Mouse (Mus musculus) hindbrain, embryonic 16.5 days (tissue): ENCODE results near the gene Brcc3. TPM values are rescaled to one million over a fixed set of nuclear protein-coding genes. Genes with fewer than 3 reads are reported as not detected.
A peak's percentile ranks its signal among the peaks of the same experiment; 100 is the strongest.
"Not testable (repeated sequence)": the region's sequence is repeated elsewhere in the genome, so short reads cannot be mapped to it uniquely, and the experiment has no call there.

Source experiments
- ATAC-seq: fragments of 200-750 bp; cut with Nextera tagmentation; 2 replicates; pipeline ENCODE4 v1.8.0; 2017; ENCODE audit warnings: moderate TSS enrichment, moderate library complexity
- H3K27ac ChIP-seq: fragments of 300-500 bp; sonication (generic); 2 replicates; pipeline ENCODE4 v1.5.1; 2014; ENCODE audit warnings: low read depth, mild to moderate bottlenecking, control low read depth, low read length, moderate library complexity
- H3K27me3 ChIP-seq: fragments of 300-500 bp; sonication (generic); replicated peaks from 2 replicates; pipeline ENCODE4 v1.6.1; 2014; ENCODE audit warnings: low read length; ENCODE audit not compliant: control insufficient read depth, insufficient read depth
- H3K36me3 ChIP-seq: fragments of 300-500 bp; sonication (generic); 2 replicates; pipeline ENCODE4 v1.6.1; 2014; ENCODE audit warnings: mild to moderate bottlenecking, low read length, moderate library complexity, mixed read lengths; ENCODE audit not compliant: control insufficient read depth, insufficient read depth
- H3K4me1 ChIP-seq: fragments of 300-500 bp; sonication (generic); 2 replicates; pipeline ENCODE4 v1.6.1; 2014; ENCODE audit warnings: low read depth, low read length; ENCODE audit not compliant: control insufficient read depth, insufficient read depth
- H3K4me2 ChIP-seq: fragments of 300-500 bp; sonication (generic); 2 replicates; pipeline ENCODE4 v1.6.1; 2014; ENCODE audit warnings: mild to moderate bottlenecking, low read length, control low read depth, moderate library complexity
- H3K4me3 ChIP-seq: fragments of 300-500 bp; sonication (generic); 2 replicates; pipeline ENCODE4 v1.5.1; 2014; ENCODE audit warnings: mild to moderate bottlenecking, low read length, control low read depth, moderate library complexity
- H3K9ac ChIP-seq: fragments of 300-500 bp; sonication (generic); 2 replicates; pipeline ENCODE4 v1.6.1; 2014; ENCODE audit warnings: low read depth, mild to moderate bottlenecking, control low read depth, low read length, moderate library complexity
- H3K9me3 ChIP-seq: fragments of 300-500 bp; sonication (generic); 2 replicates; pipeline ENCODE4 v1.6.1; 2014; ENCODE audit warnings: mild to moderate bottlenecking, low read length, moderate library complexity; ENCODE audit not compliant: control insufficient read depth
- WGBS: fragments of 180-500 bp; shearing (Covaris S2); extraction: QIAGEN DNeasy Blood & Tissue Kit; methylation state at CpG from one replicate; pipeline ENCODE4 v1.1.7; 2014; 5-methylcytosine and 5-hydroxymethylcytosine counted together
- polyA plus RNA-seq: library from polyadenylated mRNA; unstranded; fragments of >200 nt; fragmentation: Nextera tagmentation; extraction: Ambion mirVana; gene quantifications from 2 replicates; pipeline ENCODE4 v1.2.1, GENCODE M21; 2015

Gene Brcc3
- polyA plus RNA-seq, 1 experiment from 2014 or later, result 46.5 TPM

DNA sequence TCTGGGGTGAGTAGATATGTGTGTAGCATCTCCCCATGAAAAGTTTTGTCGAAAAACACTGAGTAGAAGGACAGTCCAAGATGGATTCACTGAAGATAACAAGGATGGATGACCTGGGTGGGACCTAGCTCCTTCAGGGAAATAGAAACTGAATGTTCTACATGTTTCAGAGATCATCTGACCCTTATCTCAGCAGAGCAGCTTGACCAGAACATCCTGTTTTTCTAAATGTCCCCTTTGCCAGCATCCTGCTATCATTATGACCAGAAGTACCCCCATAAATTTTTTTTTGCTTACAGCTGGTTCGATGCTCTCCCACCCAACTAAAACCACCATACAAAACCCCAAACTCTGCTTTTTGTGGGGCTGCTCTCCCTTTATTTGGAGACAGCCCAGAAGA, 13.8 kb upstream of the Brcc3 start:
- Histone ChIP-seq H3K4me3 (no peak overlapping the region), H3K4me1 (no peaks in the 10 kb centered on the region), H3K36me3 (no peaks in the 10 kb centered on the region), H3K9ac (no peak overlapping the region), H3K4me2 (no peak overlapping the region), H3K9me3 (no peaks in the 10 kb centered on the region), H3K27me3 (no peaks in the 10 kb centered on the region), H3K27ac (no peak overlapping the region)
- ATAC-seq, result no peak
- WGBS, result 77% methylated on average over 2 of the region's 2 CpGs

GRCm38 (mm10) chrX:75403350-75403749, 13.1 kb upstream of the Brcc3 start:
- H3K36me3 ChIP-seq, result no peaks in the 10 kb centered on the region
- H3K4me3 ChIP-seq, result no peak overlapping the region
- no peaks in the 10 kb centered on the region for H3K9me3 ChIP-seq
- no peaks in the 10 kb centered on the region for H3K27me3 ChIP-seq
- H3K27ac ChIP-seq, result no peak overlapping the region
- no peak overlapping the region for H3K9ac ChIP-seq
- no peak for ATAC-seq
- H3K4me1 ChIP-seq, result no peaks in the 10 kb centered on the region
- H3K4me2 ChIP-seq, result no peak overlapping the region

- Histone ChIP-seq H3K27ac (no peak overlapping the region), H3K4me3 (no peak overlapping the region), H3K9ac (no peak overlapping the region), H3K4me2 (no peak overlapping the region), H3K4me1 (no peaks in the 10 kb centered on the region), H3K9me3 (no peaks in the 10 kb centered on the region), H3K27me3 (no peaks in the 10 kb centered on the region), H3K36me3 (no peaks in the 10 kb centered on the region)
- ATAC-seq, result no peak
- 85% methylated on average over 1 of the region's 1 CpGs for WGBS
These were observed 6.7 kb upstream of the Brcc3 start for GRCm38 (mm10) chrX:75409711-75410110.

GRCm38 (mm10) chrX:75454597-75454996, 38.2 kb downstream of the Brcc3 start:
- WGBS, result 86% methylated on average over 1 of the region's 1 CpGs
- no peak overlapping the region for H3K27ac ChIP-seq
- ATAC-seq, result no peak

GRCm38 (mm10) chrX:75475182-75475644, 58.8 kb downstream of the Brcc3 start:
- peak overlapping the region; percentile 60 for H3K9ac ChIP-seq
- not testable (repeated sequence) for H3K36me3 ChIP-seq, H3K27ac ChIP-seq, H3K4me1 ChIP-seq, H3K9me3 ChIP-seq, H3K27me3 ChIP-seq
- H3K4me2 ChIP-seq, result peak overlapping the region; percentile 50
- WGBS, result 18% methylated on average over 37 of the region's 37 CpGs
- peak; percentile 99 for ATAC-seq
- peak overlapping the region; percentile 42 for H3K4me3 ChIP-seq

More at GRCm38 (mm10) chrX:75454597-75454996, 38.2 kb downstream of the Brcc3 start:
- H3K4me1 ChIP-seq, result no peaks in the 10 kb centered on the region
- H3K4me3 ChIP-seq, result no peak overlapping the region
- no peak overlapping the region for H3K4me2 ChIP-seq
- H3K9me3 ChIP-seq, result peaks cover 6% of the 10 kb centered on the region; the same call in 1 of the 2 replicates
- peaks cover 5% of the 10 kb centered on the region; the same call in 1 of the 2 replicates for H3K36me3 ChIP-seq
- no peaks in the 10 kb centered on the region for H3K27me3 ChIP-seq
- no peak overlapping the region for H3K9ac ChIP-seq

- Histone ChIP-seq H3K4me1 (no peaks in the 10 kb centered on the region), H3K27me3 (no peaks in the 10 kb centered on the region), H3K36me3 (no peaks in the 10 kb centered on the region), H3K9ac (no peak overlapping the region), H3K9me3 (no peaks in the 10 kb centered on the region), H3K4me3 (no peak overlapping the region), H3K27ac (no peak overlapping the region), H3K4me2 (no peak overlapping the region)
- 84% methylated on average over 1 of the region's 1 CpGs for WGBS
- ATAC-seq, result no peak
These were observed 73.5 kb downstream of the Brcc3 start for GRCm38 (mm10) chrX:75489886-75490285.

Other genes with a start within 250 kb of the Brcc3 start
- gene Fundc2, start 34.2 kb upstream of the Brcc3 start, polyA plus RNA-seq, result 29.9 and 32.7 TPM in 2 replicates
- 1.8 and 2.3 TPM in 2 replicates for gene F8, start 34.0 kb upstream of the Brcc3 start, polyA plus RNA-seq
- 24.7 and 27.9 TPM in 2 replicates for gene Cmc4, start within 50 bp of the Brcc3 start, polyA plus RNA-seq
- gene Mtcp1, start within 50 bp of the Brcc3 start, polyA plus RNA-seq, result 4.5 and 5.8 TPM in 2 replicates
- gene Vbp1, start 97.7 kb downstream of the Brcc3 start, polyA plus RNA-seq, result 278 and 308 TPM in 2 replicates
- gene Rab39b, start 161.6 kb downstream of the Brcc3 start, polyA plus RNA-seq, result 26.7 and 26.8 TPM in 2 replicates